Mouse (Mus musculus) v-Abl transformed pro-B cells (cell line): Measurements from ENCODE around the gene Tnnt2.

Experiments
- in situ Hi-C, 2 experiments: fragments of 400-800 bp; cut with MboI; formaldehyde crosslinking; loops; one replicate each; pipeline ENCODE4 v1.15.1; 2025; ENCODE audit not compliant: unreplicated experiment in 2 of 2

Tnnt2 gene

DNA sequence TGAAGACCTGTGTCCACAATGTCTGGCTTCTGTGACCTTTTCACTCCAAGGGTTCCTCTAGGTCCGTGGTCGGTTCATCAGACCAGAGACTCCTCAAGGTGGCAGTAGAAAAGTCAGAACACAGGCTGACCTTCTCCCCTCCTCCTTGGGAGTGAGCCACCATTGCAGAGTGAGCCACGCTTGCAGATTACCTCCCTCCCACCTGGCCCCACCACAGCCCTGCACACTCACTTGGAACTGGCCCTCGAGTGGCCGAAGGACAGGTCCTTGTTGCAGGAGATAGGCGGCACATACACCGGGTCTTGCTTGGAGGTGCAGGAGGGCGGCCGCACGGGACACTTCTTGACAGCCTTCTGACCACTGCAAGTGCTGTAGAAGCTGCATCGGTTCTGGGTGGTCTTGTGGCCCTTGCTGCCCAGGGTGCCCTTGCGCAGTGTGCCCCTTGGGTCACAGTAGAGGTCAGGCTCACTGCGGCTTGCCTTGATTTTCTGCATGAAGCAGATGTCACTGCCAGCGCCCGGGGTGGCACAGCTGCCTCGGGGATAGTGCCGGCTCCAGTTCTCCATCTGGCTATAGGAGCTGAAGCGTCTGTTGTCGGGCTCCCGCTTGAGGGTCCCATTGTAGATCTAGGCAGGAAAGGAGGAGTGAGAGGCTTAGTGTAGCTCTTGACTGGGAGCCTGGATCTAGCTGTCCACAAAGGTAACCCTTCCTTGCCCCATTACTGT, 53.5 kb downstream of the Tnnt2 start:
- in situ Hi-C loops: no loop called here

DNA sequence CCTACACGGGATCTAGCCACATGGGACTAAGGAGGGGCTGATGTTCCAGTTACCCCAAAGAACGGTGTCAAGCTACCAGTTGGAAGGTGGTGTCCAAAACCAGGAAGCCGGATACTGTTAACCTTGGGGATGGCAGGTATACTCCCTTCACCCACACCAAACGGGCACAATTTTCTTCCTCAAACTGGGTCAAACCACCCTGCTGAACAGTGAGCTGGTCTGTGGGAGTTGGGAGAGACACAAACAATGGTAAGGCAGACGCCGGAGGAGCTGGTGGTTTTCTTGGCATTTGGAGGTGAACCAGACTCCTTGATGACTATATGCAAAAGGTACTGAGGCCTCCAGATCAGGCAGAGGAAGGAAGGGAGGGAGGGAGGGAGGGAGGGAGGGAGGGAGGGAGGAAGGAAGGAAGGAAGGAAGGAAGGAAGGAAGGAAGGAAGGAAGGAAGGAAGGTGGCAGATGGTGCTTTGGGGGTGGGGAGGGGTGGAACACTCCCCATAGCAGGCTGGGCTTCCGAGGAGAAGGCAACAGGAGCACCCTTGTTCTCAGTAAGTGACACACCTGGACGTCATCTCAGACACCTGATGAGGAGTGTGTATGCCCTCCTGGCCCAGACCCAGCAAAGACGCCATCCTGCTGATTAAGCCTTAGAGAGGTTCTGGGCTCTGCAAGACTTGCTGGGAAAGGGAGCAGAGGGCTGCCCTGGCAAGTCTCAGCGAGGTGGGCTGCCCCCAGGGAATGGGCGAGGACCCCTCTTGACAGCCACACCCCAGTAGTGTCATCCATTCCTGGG, 55.5 kb downstream of the Tnnt2 start:
- in situ Hi-C loops: no loop called here

DNA sequence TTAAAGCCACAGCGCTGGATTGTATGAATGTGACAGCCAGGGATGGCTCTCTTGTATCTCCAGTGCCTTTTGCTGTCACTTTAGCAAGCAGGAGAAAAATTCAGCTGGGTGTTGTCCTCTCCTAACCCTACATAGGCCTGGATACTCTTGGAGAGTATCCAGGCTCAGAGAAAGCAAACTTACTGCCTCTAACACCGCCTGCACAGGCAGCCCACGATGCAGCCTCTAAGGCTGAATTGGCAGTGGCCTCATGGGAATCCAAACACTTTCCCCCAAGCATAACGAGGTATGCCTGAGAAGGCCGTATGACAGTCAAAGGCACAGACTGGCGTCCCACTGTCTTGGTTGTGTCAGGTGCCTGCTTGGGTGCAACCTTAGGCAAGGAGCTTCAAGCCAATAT, 56.1 kb downstream of the Tnnt2 start:
- in situ Hi-C loops: no loop called here

DNA sequence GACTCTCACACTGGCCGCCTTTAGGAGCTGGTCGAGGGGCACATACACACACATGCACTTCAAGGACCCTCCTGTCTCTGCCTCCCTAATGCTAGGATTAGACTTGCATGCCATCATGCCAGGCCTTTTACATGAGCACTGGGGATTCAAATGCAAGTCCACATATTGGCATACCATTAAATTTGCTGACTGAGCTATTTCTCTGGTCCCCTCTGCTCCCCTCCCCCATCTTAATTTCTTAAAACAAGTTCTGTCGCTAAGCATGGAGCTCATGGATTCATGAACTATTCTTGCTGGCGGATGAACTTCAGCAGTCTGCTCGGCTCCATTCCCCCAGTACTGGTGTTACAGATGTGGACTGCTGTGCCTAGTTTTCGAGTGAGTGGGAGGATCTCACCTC, 56.6 kb downstream of the Tnnt2 start:
- in situ Hi-C loops: no loop called here

DNA sequence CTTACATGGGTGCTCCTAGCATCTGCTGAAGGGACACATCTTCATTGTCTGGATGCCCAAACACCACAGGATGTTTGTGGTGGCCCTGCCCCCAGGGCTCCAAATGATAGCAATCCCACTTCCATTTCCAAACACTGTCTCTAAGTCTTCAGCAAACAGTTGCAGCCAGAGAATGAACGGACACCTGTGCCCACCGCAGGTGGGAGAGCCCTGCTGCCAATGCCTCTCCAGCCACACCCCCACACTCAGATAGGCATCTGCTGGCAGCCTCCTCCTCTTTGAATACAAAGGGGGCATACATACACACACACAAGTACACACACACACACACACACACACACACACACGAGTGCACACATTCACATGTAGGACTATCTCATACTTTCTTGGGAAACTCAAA, 57.2 kb downstream of the Tnnt2 start:
- in situ Hi-C loops: no loop called here

DNA sequence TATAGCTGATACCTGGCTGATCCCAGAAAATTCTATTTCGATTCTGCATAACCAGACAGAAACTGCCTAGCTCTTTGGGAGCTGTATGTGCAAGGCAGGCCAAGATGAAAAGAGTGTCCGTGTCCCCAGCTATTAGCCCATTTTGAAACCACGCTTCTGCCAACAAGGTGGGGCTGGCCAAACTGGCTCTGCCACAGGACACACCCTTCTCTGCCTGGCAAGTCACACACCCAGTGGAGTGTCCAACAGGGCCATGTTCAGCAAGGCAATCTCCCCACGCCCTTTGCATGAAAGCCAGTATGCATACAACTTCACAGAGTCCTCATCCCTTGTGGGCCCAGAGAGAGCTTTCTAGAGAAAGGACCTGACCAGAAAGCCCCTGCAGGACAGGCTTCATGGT, 59.2 kb downstream of the Tnnt2 start:
- in situ Hi-C loops: no loop called here

DNA sequence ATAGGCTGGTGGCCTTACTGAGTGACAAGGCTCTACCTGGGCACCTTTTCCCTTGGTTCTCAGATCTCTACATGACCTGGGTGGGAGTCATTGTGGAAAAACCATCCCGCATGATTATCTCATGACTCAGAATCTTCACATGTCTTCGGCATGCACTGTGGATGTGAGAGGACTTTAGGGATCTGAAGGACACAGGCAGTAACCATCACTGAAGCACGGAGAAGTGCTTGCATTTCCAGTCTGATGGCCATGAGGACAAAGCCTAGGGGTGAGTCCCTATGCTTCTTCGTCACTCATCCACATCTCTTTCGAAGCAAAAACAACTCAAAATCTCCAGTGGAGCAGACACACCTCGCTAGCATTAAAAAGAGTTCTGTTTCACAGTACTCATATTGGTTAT, 63.1 kb downstream of the Tnnt2 start:
- in situ Hi-C loops: no loop called here

DNA sequence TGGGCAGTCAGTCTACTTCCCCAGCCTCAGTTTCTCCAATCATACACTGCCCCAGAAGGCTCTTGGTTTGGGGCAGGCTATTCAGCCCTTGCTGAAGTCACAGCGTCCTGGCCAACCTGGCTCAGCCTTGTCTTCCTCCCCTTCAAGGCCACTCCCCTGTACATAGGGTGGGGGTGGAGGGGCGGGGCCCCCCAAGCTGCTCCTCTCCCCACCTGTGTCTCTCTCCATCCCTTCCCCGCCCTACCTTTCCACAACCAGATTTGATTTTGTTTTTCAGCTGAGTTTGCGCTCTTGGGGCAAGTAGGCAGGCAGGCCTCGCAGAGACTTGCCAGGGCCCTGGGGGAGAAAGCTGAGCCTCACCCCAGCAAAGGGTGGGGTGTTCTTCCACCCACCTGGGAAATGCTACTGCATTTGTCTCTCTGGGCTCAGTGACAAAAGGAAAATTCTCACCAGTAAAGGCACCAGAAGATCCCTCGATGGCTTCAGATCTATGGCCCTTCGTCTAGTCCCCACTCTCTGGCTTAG, 63.9 kb downstream of the Tnnt2 start:
- in situ Hi-C loops: no loop called here
